Mouse (Mus musculus) layer of hippocampus, adult 8-10 months (tissue): ENCODE measurements around the gene Syt2. TPM values are rescaled to one million over a fixed set of nuclear protein-coding genes. Genes with fewer than 3 reads are reported as not detected.

Source experiments
- DNase-seq, 2 experiments: peaks; one replicate each; pipeline ENCODE4 v3.0.0; 2022; ENCODE audit warnings: low spot score in 2 of 2
- total RNA-seq, 4 experiments: library from RNA; stranded (reverse); gene quantifications; 2 replicates each; pipeline ENCODE4 v1.2.4; 2022

Gene Syt2
- total RNA-seq, 4 experiments from 2014 or later: 31.6 to 35.4 (median 34.6) TPM

DNA sequence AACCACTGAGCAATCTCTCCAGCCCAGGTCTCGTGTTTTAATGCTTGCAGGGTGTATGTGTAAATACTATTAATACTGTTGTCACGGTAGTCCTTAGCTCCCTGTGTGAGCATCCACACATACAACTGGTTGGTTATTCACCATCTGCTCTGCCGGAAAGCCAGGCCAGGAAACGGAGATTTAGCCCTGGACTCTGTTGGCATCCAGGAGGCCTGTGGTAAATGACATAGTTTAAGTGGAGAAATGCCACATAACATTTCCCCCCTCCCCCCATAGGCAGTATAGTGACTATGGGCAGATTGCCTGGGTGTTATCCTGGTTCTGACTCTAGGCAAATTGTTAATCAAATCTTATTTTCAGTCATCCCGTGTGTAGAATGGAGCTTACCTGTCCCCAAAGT is 4.3 kb downstream of the Syt2 start:
- no peak for DNase-seq

DNA sequence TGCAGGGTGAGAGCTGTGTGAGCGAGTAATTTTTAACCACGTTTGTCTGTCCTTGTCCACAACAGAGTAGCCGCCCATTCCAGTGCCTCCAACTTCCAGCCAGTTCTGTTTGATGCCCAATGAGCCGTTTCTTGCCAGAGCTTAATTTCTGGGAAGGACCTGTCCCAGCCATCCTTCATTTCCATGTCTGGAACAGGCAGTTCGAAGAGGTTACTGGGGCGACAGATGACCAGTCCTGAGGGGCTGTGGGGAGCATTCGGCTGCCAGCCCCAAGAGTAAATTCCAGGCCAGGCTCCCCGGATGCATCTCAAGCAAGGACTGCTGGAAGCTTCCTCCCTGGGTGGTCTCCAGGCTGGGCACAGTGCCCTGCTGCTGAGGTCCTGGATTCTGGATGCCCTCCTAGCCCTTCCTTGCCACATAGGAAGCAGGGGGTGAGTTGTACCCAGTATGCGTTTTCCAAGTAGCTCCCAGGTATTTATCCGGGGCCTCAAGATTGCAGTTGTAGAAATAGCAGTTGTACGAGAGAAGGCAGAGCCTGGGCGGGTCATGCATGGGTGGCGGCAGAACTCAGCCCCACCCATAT is 4.9 kb downstream of the Syt2 start:
- DNase-seq: no peak

DNA sequence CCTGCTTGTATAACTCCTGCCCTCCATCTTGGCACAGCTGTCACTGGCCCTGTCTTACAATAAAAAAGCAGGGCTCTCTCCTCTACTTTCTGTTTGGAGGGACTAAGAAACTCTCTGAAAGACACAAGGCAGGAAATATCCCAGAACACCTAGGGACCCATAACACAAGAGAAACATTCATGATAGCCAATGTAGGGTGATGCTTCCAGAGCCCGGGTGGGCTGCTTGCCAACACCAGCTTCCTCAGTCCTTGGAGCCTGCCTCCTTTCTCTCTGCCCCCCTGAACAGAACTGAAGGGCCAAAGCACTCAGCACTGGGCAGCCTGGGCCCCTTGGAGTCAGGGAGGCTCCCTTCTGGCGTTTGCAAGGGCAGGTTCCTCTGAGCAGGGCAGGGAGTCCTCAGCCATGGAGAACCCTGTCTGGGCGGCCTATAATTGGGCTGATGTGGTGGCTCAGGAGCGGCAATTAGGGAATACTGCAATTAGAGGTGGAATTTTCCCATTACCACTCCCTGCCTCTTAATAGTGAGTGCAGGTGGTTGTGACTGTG is 5.4 kb downstream of the Syt2 start:
- DNase-seq: no peak

DNA sequence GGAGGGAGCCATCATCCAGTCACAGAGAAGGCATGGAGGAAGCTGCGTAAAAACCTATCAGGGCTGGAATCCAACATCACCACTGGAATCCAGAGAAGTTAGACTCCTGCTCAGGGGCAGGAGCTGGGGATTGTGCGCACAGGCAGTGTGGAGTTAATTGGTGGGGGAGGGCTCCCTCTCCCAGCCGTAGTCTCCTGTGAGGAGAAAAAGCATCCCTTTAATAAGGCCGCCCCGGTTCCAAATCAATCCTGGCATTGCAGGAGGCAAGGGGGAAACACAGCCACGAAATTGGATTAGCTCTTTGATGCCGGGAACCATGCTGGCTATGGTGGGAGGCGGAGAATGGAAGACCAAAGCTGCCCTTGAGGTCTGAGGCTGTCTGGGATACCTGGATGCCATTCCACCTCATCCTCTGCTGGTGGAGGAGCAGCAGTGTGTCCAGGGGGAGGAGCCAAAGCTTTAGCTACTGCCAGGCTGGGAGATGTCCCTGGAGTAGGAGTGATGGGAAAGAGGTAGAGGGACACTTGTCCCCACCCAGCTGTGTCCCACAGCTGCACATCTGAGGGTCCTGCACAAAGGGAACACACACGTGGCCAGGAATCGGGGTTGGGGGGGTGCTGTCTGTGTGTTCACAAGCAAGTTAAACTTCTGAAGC is 7.3 kb downstream of the Syt2 start:
- DNase-seq: no peak

DNA sequence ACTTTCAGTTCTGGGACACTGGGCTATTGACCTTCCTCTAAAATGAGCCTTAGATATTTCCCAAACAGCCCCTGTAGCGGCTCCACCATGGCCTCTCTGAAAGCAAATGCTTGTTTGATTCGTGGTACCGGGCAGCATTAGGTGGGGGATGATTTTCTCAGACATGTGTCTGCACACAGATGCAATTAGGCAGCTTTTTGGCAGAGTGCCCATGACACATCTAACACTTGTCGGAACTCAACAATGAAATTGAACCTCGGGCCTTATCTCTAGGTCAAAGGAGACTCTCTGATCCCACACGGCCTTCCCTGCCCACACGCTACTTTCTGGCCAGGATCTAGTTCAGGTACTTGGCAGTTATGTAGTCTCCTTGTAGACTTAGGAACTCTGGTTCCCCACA is 12.4 kb downstream of the Syt2 start:
- DNase-seq: no peak

DNA sequence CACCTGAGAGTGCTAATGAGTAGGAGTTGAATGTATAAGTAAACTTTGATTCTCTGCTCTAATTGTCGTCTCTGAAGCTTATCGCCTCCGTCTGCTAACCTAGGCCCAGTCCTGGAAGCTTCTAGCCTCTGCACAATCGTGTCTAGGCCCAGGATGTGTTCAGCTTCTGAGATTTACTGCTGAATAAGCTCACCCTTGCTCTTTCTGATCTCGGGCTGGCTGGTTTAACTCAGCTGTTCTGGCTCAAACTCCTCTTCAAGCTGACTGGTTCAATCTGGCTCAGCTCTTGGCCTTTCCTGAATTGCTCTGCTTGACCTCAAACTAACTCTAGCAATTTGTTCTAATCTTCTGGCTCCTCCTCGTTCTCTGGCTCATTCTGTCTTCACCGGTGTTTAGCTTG is 13.7 kb downstream of the Syt2 start:
- DNase-seq: no peak

DNA sequence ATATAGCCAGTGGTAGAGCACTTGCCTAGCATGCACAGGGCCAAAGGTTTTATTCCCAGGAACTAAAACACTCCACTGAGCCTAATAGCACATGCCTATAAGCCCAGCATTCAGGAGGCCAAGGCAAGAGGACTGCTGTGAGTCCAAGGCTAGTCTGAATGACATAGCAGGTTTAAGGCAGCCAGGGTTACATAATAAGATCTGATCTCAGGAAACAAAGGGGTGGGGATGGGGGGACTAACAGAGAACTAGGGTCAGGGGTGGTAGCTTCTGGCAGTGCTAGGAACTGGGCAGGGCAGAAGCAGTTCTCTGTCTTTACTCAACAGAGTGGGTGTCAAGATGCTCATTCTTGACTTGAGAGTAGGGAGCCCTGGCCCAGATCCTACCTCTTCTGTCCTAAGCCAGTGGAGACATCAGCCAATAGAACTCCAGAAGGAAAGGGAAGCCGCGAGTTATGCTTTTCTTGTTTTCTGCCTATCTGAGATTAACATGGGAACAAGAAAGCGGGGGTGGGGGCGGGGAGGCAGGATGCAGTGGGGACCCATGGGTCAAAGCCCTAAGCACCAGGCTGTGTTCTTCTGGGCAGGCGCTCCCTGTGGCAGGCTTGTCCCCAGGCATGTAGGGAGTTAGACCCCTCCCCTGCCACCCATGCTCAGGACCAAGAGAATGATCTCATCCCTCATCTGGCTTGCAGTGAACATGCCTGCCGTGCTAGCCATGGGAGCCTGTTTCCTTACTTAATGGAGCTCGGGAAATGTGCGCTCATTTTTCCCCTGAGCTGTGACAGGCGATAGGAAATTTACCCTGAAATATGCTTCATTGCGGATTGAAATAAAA is 25.0 kb downstream of the Syt2 start:
- DNase-seq: no peak

DNA sequence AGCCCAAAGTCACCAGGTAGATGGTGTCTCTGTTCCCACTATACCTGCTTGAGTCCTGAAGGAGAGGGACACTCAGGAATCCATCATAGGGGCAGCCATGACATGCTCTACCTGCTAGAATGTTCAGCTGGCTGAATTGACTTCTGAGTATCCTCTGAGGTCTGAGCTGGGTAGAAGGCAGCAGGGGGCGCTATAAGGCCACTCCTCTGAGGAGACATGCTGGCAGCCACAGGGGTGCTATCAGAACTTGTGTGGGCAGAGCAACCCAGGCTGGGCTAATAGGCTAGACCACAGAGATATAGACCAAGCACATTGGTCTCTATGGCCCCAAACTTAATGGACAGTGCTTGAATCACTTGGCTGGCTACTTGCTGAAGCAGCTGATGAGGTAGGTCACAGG is 27.8 kb downstream of the Syt2 start:
- no peak for DNase-seq

DNA sequence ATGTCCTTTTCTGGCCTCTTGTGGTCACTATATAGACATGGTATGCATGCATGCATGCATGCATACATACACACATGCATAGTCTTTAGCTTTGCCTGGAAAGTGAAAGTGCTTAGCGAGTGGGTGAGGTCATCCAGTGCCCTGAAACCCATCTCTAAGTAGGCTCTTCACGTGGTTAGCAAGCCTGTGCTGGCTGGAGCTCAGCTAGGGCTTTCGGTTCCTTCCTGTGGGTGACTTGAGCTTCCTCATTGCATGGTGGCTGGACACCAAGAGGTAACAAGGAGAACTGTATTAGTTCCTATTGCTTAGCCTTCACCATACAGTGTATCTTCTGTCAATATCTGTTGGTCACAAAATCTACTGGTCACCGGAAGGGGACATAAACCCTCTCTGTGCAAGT is 33.0 kb downstream of the Syt2 start:
- DNase-seq: no peak

DNA sequence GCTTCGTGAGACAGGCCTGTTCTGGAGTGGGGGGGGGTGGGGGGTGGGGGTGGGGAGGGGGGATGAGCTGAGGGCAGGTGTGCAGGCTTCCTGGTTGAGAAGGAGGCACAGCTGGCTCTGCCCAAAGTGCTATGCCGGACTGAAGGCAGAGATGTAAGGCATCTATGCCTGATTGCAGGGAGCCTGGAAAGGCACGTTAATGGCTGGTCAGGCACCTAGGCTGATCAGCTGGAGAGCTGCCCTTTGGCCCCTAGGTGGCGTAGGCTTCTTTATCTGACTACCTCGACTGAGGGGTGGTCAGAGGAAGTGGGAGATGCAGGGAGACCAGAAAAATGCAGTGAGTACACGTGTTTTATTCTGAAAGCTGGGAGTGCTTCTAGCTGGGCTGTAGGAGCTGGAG is 34.1 kb downstream of the Syt2 start:
- DNase-seq: no peak

DNA sequence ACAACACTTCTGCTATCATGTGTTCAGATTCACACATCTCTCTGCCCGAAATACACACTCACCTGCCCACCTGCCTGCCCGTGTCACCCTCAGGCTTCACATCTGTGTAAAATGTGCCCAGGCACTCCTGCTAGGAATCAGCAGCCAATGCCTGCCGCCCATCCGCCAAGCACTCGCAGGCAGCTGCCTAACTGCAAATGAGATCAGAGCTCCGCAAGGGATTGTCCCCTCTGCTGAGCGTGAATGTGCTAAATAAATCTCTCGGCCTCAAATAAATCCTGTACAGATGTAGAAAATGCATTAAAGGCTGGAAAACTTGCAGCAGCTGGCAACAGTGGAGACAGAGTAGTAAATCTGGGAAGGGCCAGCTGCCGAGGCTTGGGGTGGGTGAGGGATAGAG is 36.0 kb downstream of the Syt2 start:
- no peak for DNase-seq

DNA sequence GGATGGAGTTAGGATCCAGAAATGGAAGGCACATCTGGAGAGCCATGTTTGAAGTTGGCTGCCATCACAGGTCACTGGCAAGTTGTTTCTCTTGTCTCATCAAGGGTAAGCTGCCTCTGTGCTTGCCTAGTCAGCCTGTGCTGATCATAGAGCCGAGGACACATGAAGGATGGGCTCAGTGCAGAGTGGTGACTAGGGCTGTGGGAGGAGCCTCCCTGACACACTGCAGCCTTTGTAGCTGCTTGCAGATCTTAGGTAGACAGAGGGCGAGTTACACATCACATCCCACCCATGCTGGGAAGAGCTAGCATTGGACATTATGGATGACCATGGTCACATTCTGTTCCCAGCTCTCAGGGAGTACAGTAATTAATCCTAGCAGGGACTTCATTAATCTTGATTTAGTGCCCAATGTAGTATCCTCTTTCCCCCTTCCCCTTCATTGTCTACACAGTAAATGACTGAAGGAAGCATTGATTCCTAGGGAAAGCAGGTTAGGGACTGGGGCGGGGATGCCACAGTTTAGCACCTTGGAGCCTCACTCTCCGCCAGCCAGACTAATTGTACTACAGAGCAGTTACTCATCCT is 40.5 kb downstream of the Syt2 start:
- DNase-seq: no peak

DNA sequence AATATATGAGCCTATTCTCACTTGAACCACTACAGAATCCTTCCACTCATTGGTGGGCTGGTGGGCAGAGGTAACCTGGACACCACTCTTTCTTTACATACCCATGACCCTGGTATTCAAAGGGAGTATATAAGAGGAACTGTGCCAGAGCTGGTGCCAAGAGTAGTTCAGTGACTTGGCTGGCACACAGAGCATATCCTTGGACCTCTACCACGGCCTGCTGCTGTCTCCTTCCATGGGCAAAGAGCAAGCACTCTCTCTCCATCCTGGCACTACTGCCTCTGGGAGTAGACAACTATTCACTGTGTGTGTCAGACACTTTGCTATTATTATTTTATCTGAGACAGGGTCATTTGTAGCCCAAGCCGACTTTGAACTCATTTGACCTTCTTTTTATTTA is 49.8 kb downstream of the Syt2 start:
- no peak for DNase-seq

DNA sequence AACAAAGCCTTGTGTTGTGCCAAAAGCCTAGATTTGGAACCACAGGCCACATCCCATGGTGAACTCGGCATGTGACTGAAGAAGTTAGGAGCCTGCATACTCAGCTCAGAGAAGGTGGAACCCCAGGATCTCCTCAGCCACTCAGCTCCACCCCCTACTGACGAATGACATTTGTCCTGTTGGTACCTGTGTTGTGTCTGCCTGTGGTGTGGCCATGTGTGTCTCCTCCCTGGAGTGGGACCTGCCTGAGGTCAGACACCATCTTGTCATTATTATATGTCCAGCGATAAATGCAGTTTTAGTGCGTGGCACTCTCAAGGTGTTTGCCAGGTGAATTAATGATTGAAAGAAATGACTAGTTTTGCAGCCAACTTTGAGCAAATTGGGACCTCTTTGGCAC is 50.6 kb downstream of the Syt2 start:
- no peak for DNase-seq

DNA sequence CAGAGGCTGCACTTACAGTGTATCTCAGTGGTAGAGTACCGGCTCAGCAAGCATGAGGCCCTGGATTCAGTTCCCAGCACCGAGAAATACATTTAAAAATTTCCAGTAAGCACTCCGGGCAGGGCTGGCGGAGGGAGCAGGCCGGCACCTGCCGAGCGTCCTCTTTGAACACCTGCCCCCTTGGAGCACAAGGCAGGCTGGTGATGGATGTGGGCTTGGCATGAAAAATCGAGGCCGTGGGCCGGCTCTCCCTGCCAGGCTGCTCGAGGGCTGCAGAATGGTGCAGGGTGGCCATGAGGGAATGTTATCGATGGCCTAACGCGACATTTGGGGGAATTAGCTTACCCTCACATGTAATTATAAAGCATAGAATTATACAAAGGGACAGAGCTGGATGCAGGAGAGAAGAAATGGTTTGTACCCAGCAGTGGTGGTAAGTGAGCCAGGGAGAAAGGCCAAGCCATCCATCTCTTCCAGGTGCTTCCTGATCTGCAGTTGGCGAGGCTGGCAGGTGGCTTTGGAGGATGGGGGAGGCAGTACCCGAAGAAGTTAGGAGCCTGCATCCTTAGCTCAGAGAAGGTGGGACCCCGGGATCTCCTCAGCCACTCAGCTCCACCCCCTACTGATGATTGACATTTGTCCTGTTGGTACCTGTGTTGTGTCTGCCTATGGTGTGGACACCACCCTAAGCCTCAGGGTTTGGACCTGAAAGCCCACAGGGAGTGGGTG is 51.2 kb downstream of the Syt2 start:
- no peak for DNase-seq

DNA sequence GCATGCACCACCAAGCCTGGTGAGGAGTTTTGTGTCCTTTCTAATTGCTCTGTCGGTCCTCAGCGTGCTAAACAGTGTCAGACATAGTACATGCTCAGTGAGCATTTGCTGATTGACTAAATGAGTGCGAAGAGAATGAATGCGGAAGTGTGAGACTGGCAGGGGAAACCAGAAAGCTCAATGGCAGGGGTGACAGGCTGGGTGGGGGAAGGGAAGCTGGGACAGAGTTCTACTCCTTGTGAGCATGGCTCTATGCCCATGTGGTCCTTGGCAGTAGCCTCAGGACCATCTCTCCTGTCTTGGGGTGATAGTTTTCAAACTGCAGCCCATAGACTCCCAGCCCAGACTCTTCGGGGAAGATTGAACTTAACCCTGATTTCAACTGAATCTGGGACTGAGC is 52.0 kb downstream of the Syt2 start:
- no peak for DNase-seq

DNA sequence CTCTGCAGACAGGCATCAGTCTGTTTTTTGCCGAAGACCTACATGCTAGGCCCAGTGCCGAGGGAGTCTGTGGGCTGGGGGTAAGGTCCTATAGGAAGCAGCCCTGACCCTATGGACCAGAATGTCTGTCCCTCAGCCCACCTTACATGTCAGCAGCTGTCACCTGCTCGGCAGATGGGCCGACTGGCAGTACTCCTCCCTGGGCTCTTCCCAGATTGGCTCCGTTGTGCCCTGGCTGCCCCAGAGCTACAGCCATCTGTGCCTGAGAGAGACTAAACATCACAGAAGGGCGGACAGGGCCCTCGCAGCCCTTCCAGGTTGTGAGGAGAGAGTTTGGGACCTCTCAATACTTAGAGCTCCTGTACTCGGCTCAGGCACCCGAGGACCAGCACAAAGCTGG is 52.9 kb downstream of the Syt2 start:
- DNase-seq: no peak

DNA sequence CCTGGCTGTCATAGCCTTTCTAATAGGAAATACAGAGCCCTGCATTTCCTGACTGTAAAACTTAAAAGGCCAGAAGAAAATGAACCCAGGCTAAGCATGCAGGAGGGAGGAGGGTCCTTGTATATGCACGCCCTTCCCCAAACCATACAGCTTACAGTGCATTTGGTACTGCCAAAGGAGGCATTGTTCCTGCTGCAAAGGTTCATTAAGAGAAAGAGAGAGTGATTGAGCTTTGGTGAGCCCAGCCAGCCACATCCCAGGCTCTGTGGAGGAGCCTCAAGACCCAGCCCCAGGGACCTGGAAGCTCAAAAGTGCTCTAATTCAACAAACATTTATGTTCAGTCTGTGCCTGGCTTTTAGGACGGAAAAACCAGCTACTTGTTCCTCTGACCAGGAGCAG is 53.7 kb downstream of the Syt2 start:
- DNase-seq: no peak

DNA sequence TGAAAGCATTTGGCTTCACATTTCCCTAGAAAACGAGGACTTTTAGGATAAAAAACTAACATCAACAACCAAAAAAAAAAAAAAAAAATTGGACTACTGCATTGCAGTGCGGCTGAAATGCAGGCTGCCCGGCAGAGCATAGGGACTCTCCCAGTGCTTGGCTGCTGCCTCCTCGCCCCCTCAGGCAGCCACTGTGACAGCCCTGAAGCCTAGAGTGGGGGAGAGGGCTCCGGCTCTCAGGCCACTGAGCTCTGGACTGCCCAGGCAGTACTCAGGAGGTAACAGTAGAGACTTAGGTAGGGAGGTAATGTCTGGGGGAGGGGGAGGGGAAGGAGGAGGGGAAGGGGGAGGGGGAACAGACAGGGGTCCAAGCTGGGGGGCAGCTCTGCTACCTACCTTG is 54.2 kb downstream of the Syt2 start:
- no peak for DNase-seq

DNA sequence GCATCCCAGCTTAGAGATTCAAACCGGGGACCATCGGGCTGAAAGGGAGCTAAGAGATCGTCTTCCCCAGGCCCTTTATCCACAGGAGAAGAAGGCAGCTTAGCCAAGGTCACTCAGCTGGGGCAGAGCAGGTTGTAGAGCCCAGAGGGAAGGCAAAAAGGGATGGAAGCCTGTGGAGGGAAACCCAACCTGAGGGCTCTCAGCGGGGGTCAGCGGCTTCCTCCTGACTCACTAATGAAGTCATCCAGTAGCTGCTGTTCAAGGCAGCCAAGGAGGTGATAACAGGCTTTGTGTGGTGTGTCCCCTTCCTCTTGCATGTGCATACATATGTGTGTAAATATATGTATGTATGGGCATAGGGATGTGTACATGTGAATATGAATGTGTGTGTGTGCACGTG is 54.7 kb downstream of the Syt2 start:
- no peak for DNase-seq

DNA sequence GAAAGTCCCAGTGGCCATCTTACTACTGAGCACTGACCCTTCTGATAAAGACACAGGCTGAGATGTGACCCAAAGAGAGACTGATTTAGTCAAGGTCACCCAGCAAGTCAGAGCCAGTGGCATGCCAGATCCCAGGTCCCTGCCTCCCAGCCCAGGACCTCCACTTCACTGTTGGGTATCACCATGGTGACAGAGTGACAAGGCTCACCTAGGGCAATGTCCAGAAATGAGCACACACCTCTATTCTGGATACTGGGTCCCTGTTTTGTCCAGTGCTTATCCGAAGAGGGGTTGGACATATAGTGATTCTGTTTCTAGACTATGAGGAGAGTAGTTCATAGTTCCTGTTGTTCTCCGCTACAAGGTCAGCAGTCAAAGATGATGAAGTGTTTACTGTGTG is 56.8 kb downstream of the Syt2 start:
- DNase-seq: no peak
